Comparison of ENCODE assay signal across 10 mouse cellular contexts in the genomic region with DNA sequence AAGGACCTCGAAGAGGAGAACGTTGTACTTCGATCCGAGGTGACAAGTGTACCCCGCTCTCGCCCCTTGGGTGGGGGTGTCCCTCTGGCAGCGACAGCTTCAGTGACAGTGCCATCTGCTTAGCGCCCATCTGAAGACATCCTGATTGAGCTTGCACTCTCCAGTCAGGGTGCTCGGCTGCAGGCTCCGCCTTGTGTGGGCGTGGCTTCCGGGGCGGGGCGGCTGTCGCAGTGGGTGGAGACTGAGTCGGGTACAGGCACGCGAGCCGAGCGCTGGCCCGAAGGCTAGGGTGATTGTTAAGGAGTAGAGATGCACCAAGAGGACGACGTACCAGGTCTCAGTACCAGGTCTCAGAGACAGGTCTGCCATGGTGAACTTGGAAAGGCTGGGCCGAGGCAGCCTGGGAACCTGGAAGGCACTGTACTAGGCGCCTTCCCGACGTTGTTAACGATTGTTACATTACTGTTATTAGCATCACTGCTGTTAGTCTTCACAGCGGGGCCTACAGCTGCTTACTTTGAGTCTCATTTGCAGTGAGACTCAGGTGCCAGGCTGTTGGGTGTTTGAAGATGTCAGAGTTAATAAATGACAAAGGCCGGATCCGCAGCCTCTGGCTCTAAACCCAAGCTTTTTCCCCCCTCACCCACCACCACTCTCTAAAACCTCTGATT. TPM values are rescaled to one million over a fixed set of nuclear protein-coding genes. Genes with fewer than 3 reads are reported as not detected.
DNase-seq lines count a peak whose midpoint lies in the region; ATAC-seq and TF ChIP-seq lines count a peak whose summit lies in the region.
"Had no signal": no experiment of that assay in that cellular context is flagged by ENCODE, and none has a peak within 500 bp of the region (broad histone marks: within the 10 kb centered on the region; RNA-seq: fewer than 3 reads in every experiment).

No protein-coding gene starts in this region.

- DNase-seq in embryo, embryonic 10 days (ENCODE audit: low spot score) = peak; percentile 31
- no peak for DNase-seq in embryo, embryonic 10.5 days (ENCODE audit: low spot score)
- DNase-seq in ES-E14 (ENCODE audit: low read depth, low spot score) (peak; percentile 49), adipocyte (ENCODE audit: low spot score) (no peak)
- DNase-seq in mesoderm, embryonic 11.5 days (ENCODE audit: low read depth, low spot score) = peak; percentile 12
- no peak for DNase-seq in spleen, postnatal 14 days (ENCODE audit: low spot score in 2 of 2)
- no peak for DNase-seq in left cerebral cortex, postnatal 14 days (ENCODE audit: low spot score in 2 of 2)
- DNase-seq: adrenal gland, postnatal 10 days had no signal

- H3K4me1 ChIP-seq in ES-E14 (ENCODE audit: control insufficient read depth in 2 of 2, insufficient read depth in 2 of 2, low read length in 2 of 2, poor library complexity in 1 of 2) = peaks cover 1 to 9% of the 10 kb centered on the region in 2 experiments; a peak in 2 of 4 replicates
- peaks cover 8% of the 10 kb centered on the region; the same call in 1 of the 2 replicates for H3K4me1 ChIP-seq in forebrain, embryonic 16.5 days (replicated peaks; ENCODE audit: control insufficient read depth, insufficient read depth, low read length)
- H3K4me1 ChIP-seq: stomach, embryonic 15.5 days had no signal

- peak; percentile 36; the same call in 1 of the 2 replicates for ATAC-seq in forebrain, embryonic 16.5 days

- no peak overlapping the region for H3K27ac ChIP-seq in ES-E14 (ENCODE audit: insufficient read depth, low read depth, low read length, poor library complexity, severe bottlenecking)
- H3K27ac ChIP-seq in forebrain, embryonic 16.5 days (ENCODE audit: low read length) = peak overlapping the region; percentile 17
- H3K27ac ChIP-seq: stomach, embryonic 15.5 days had no signal

- H3K4me3 ChIP-seq in ES-E14 (ENCODE audit: insufficient read depth in 1 of 2, low read depth in 1 of 2, low read length in 2 of 2, poor library complexity in 1 of 2, severe bottlenecking in 1 of 2) = peak overlapping the region in 1 of 2 experiments; percentile 23; a peak in 2 of 4 replicates
- no peak overlapping the region for H3K4me3 ChIP-seq in forebrain, embryonic 16.5 days (replicated peaks; ENCODE audit: low read length)
- H3K4me3 ChIP-seq: stomach, embryonic 15.5 days had no signal

- in situ Hi-C loops in ES-E14 (cut with MboI; ENCODE audit: low sequenced_read_pairs in 2 of 2, unreplicated experiment in 2 of 2) = no loop called here

- H3K36me3 ChIP-seq in ES-E14 (ENCODE audit: control insufficient read depth, insufficient read depth, low read length, poor library complexity, severe bottlenecking) = peaks cover 27% of the 10 kb centered on the region
- H3K36me3 ChIP-seq in forebrain, embryonic 16.5 days (ENCODE audit: control insufficient read depth, insufficient read depth) = peaks cover 19% of the 10 kb centered on the region

- H3K27me3 ChIP-seq in forebrain, embryonic 16.5 days (replicated peaks; ENCODE audit: control insufficient read depth, insufficient read depth, low read length) = no peaks in the 10 kb centered on the region
- H3K27me3 ChIP-seq: stomach, embryonic 15.5 days had no signal

- H3K9ac ChIP-seq in ES-E14 (ENCODE audit: insufficient read depth, low read depth, low read length, poor library complexity, severe bottlenecking) = no peak overlapping the region
- no peak overlapping the region for H3K9ac ChIP-seq in forebrain, embryonic 16.5 days (replicated peaks; ENCODE audit: low read depth, low read length)
- H3K9ac ChIP-seq: stomach, embryonic 15.5 days had no signal

- WGBS in forebrain, embryonic 16.5 days = 64% methylated on average over 31 of the region's 31 CpGs

- intact Hi-C loops in left cerebral cortex, postnatal 14 days (cut with DNase I) = no loop called here

- no peak overlapping the region for H3K4me2 ChIP-seq in forebrain, embryonic 16.5 days (ENCODE audit: low read length)
- H3K4me2 ChIP-seq: stomach, embryonic 15.5 days had no signal

- no peaks in the 10 kb centered on the region for H3K9me3 ChIP-seq in ES-E14 (ENCODE audit: control insufficient read depth, insufficient read depth, low read depth, low read length)
- H3K9me3 ChIP-seq in forebrain, embryonic 16.5 days (ENCODE audit: control insufficient read depth, low read length) = no peaks in the 10 kb centered on the region
- H3K9me3 ChIP-seq: stomach, embryonic 15.5 days had no signal

TF ChIP-seq in ES-E14, 5 proteins besides CTCF, POLR2A, EP300 and RAD21:
- no peak for TF ChIP-seq HCFC1 (IDR thresholded peaks at IDR 0.05; ENCODE audit: borderline replicate concordance, insufficient read depth, low read length)
- TF ChIP-seq ZC3H11A (IDR thresholded peaks at IDR 0.05; ENCODE audit: borderline replicate concordance, low read depth, low read length) = no peak
- no peak for TF ChIP-seq MAFK (IDR thresholded peaks at IDR 0.05; ENCODE audit: insufficient read depth, low read depth, low read length)
- TF ChIP-seq ZNF384 (IDR thresholded peaks at IDR 0.05; ENCODE audit: low read depth, low read length) = no peak
- no peak for TF ChIP-seq CHD2 (IDR thresholded peaks at IDR 0.05; ENCODE audit: low read depth, low read length)

RNA-seq across cellular contexts. Expression of gene Cck, which starts 51.7 kb away (rescaled TPM):
- total RNA-seq in ES-E14 (2012; rRNA removed) = 0.37 TPM in 1 of 2 replicates, not detected in the other
- polyA plus RNA-seq in forebrain, embryonic 16.5 days (2015; fragmentation: Nextera tagmentation; extraction: Ambion mirVana) = 26.4 and 60.5 TPM in 2 replicates
- total RNA-seq in left cerebral cortex, postnatal 14 days (2021) = 100 to 1,000 TPM; 625 to 626 TPM

Comparison
In these comparisons a context has a peak if more than half of its experiments do, and no peak if none do; other contexts are left out.
1. DNase-seq: peak in embryo, embryonic 10 days (single experiment), ES-E14 (single experiment) and mesoderm, embryonic 11.5 days (single experiment); none in embryo, embryonic 10.5 days (single experiment), adipocyte (single experiment), spleen, postnatal 14 days (0 of 2) and left cerebral cortex, postnatal 14 days (0 of 2).
2. RNA of gene Cck, which starts 51.7 kb away (total RNA-seq): 625 to 626 TPM in left cerebral cortex, postnatal 14 days; 0.37 TPM in ES-E14; every median in the first group is over 100 times any median in the second.